Mouse (Mus musculus) embryonic facial prominence, embryonic 15.5 days (tissue): ENCODE data around the gene Gm10718. TPM values are rescaled to one million over a fixed set of nuclear protein-coding genes. Genes with fewer than 3 reads are reported as not detected.
"Not testable (repeated sequence)": the region's sequence is repeated elsewhere in the genome, so short reads cannot be mapped to it uniquely, and the experiment has no call there.

Source experiments
- ATAC-seq: fragments of 200-750 bp; cut with Nextera tagmentation; 2 replicates; pipeline ENCODE4 v1.8.0; 2017; ENCODE audit warnings: low read depth, moderate TSS enrichment; ENCODE audit not compliant: insufficient number of reproducible peaks, low FRiP score, low TSS enrichment
- H3K27ac ChIP-seq: fragments of 300-500 bp; sonication (generic); replicated peaks from 2 replicates; pipeline ENCODE4 v1.5.1; 2015; ENCODE audit warnings: mild to moderate bottlenecking, inconsistent platforms
- H3K27me3 ChIP-seq: fragments of 300-500 bp; sonication (generic); 2 replicates; pipeline ENCODE4 v1.6.1; 2015; ENCODE audit warnings: inconsistent platforms
- H3K36me3 ChIP-seq: fragments of 300-500 bp; sonication (generic); 2 replicates; pipeline ENCODE4 v1.6.1; 2015; ENCODE audit warnings: mild to moderate bottlenecking, inconsistent platforms
- H3K4me1 ChIP-seq: fragments of 300-500 bp; sonication (generic); 2 replicates; pipeline ENCODE4 v1.6.1; 2015; ENCODE audit warnings: inconsistent platforms
- H3K4me2 ChIP-seq: fragments of 300-500 bp; sonication (generic); replicated peaks from 2 replicates; pipeline ENCODE4 v1.6.1; 2015; ENCODE audit warnings: mild to moderate bottlenecking, inconsistent platforms
- H3K4me3 ChIP-seq: fragments of 300-500 bp; sonication (generic); replicated peaks from 2 replicates; pipeline ENCODE4 v1.5.1; 2015; ENCODE audit warnings: mild to moderate bottlenecking, inconsistent platforms
- H3K9ac ChIP-seq: fragments of 300-500 bp; sonication (generic); 2 replicates; pipeline ENCODE4 v1.6.1; 2015; ENCODE audit warnings: inconsistent platforms
- H3K9me3 ChIP-seq: fragments of 300-500 bp; sonication (generic); replicated peaks from 2 replicates; pipeline ENCODE4 v1.6.1; 2016; ENCODE audit warnings: inconsistent platforms
- WGBS: fragments of 180-500 bp; shearing (Covaris S2); methylation state at CpG from one replicate; pipeline ENCODE4 v1.1.7; 2015; 5-methylcytosine and 5-hydroxymethylcytosine counted together
- microRNA-seq: library from miRNA; unstranded; fragments of <30 nt; microRNA quantifications from one replicate; pipeline ENCODE4, GENCODE M21; 2016; ENCODE audit warnings: borderline number of aligned reads
- polyA plus RNA-seq: library from polyadenylated mRNA; unstranded; fragments of >200 nt; fragmentation: Nextera tagmentation; extraction: Ambion mirVana; gene quantifications from 2 replicates; pipeline ENCODE4 v1.2.1, GENCODE M21; 2015

Gene Gm10718
- polyA plus RNA-seq, 1 experiment from 2014 or later, result 0.47 TPM

GRCm38 (mm10) chr9:3027200-3027599 is 3.9 kb downstream of the Gm10718 start:
- not testable (repeated sequence) for H3K4me2 ChIP-seq, H3K27ac ChIP-seq, H3K9me3 ChIP-seq, H3K27me3 ChIP-seq, H3K36me3 ChIP-seq, H3K4me3 ChIP-seq, H3K9ac ChIP-seq, H3K4me1 ChIP-seq
- 0 out of 2 replicates have a peak, but pooled peaks have one; percentile 1 for ATAC-seq
- WGBS, result 69% methylated on average over 9 of the region's 9 CpGs

GRCm38 (mm10) chr9:3029276-3030000 is 6.1 kb downstream of the Gm10718 start:
- H3K4me2 ChIP-seq, ATAC-seq, H3K4me1 ChIP-seq, H3K4me3 ChIP-seq, H3K9me3 ChIP-seq, H3K27ac ChIP-seq, H3K27me3 ChIP-seq, H3K9ac ChIP-seq, H3K36me3 ChIP-seq: not testable (repeated sequence)
- 64% methylated on average over 14 of the region's 16 CpGs for WGBS

- H3K9me3 ChIP-seq, H3K9ac ChIP-seq, H3K4me3 ChIP-seq, H3K4me1 ChIP-seq, H3K27ac ChIP-seq, H3K4me2 ChIP-seq, H3K36me3 ChIP-seq, H3K27me3 ChIP-seq: not testable (repeated sequence)
- 80% methylated on average over 4 of the region's 10 CpGs for WGBS
- peak; percentile 58; the same call in 1 of the 2 replicates for ATAC-seq
These were observed 7.5 kb downstream of the Gm10718 start for GRCm38 (mm10) chr9:3030677-3031318.

- H3K9me3 ChIP-seq, H3K27ac ChIP-seq, H3K9ac ChIP-seq, H3K36me3 ChIP-seq, ATAC-seq, H3K27me3 ChIP-seq, H3K4me3 ChIP-seq, H3K4me1 ChIP-seq, H3K4me2 ChIP-seq: not testable (repeated sequence)
- WGBS, result 43% methylated on average over 1 of the region's 8 CpGs
These were observed 11.0 kb downstream of the Gm10718 start, which contains the start of gene Gm17535 for GRCm38 (mm10) chr9:3034299-3034698. TSS of gene Gm17535 (plus strand) at chr9:3034599.

DNA sequence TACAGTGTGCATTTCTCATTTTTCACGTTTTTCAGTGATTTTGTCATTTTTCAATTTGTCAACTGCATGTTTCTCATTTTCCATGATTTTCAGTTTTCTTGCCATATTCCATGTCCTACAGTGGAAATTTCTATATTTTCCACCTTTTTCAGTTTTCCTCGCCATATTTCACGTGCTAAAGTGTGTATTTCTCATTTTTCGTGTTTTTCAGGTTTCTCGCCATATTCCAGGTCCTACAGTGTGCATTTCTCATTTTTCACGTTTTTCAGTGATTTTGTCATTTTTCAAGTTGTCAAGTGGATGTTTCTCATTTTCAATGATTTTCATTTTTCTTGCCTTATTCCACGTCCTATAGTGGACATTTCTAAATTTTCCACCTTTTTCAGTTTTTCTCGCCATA is 13.2 kb downstream of the Gm10718 start, which contains the start of gene Gm10715:
Gene Gm10715, plus strand, starts transcription at position 301 of the 400 bp plus-strand sequence.
- not testable (repeated sequence) for H3K27me3 ChIP-seq, H3K36me3 ChIP-seq, H3K9ac ChIP-seq, ATAC-seq, H3K4me3 ChIP-seq, H3K27ac ChIP-seq, H3K4me2 ChIP-seq, H3K9me3 ChIP-seq, H3K4me1 ChIP-seq
- WGBS, result 75% methylated on average over 8 of the region's 8 CpGs

GRCm38 (mm10) chr9:3038161-3038560 is 14.8 kb downstream of the Gm10718 start:
- H3K27ac ChIP-seq, H3K36me3 ChIP-seq, ATAC-seq, H3K9ac ChIP-seq, H3K4me3 ChIP-seq, H3K9me3 ChIP-seq, H3K4me1 ChIP-seq, H3K4me2 ChIP-seq, H3K27me3 ChIP-seq: not testable (repeated sequence)
- WGBS, result 63% methylated on average over 4 of the region's 4 CpGs

Small RNA genes within 50 kb of the gene (microRNA-seq; reads per million reads assigned to microRNA genes)
- gene Mir101c, result not detected

Other genes with a start within 250 kb of the Gm10718 start
- not detected in 2 replicates for gene Gm10722, start 22.6 kb upstream of the Gm10718 start, polyA plus RNA-seq
- not detected in 2 replicates for gene Gm11168, start 20.2 kb upstream of the Gm10718 start, polyA plus RNA-seq
- not detected in 2 replicates for gene Gm10721, start 10.4 kb upstream of the Gm10718 start, polyA plus RNA-seq
- not detected in 2 replicates for gene Gm10720, start 7.9 kb upstream of the Gm10718 start, polyA plus RNA-seq
- gene Gm10719, start 6.1 kb upstream of the Gm10718 start, polyA plus RNA-seq, result not detected in 2 replicates
- gene Gm10717, start 1.9 kb downstream of the Gm10718 start, polyA plus RNA-seq, result not detected in 2 replicates
- not detected in 2 replicates for gene Gm17535, start 11.1 kb downstream of the Gm10718 start, polyA plus RNA-seq
- not detected in 2 replicates for gene Gm10715, start 13.3 kb downstream of the Gm10718 start, polyA plus RNA-seq